Mouse (Mus musculus): ENCODE results near the gene Fer1l5. TPM values are rescaled to one million over a fixed set of nuclear protein-coding genes. Genes with fewer than 3 reads are reported as not detected.

Gene Fer1l5
- total RNA-seq, 2 experiments from 2014 or later: not detected

Small RNAs within 50 kb of the gene (microRNA-seq; reads per million reads assigned to microRNA genes)
- 1.0 reads per million in 2 experiments for gene Mir6898

Other genes starting within 250 kb of the Fer1l5 start
- 10 to 100 TPM; 39.0 to 39.3 TPM for gene Uggt1, start 127.6 kb upstream of the Fer1l5 start, total RNA-seq (2021)
- 1 to 10 TPM; 4.9 to 5.3 TPM for gene Neurl3, start 97.6 kb upstream of the Fer1l5 start, total RNA-seq (2021)
- 10 to 100 TPM; 27.7 to 27.9 TPM for gene Arid5a, start 64.6 kb upstream of the Fer1l5 start, total RNA-seq (2021)
- gene Kansl3, start 3.1 kb upstream of the Fer1l5 start, total RNA-seq (2021): 10 to 100 TPM; 69.1 to 74.2 TPM
- gene Lman2l, start 73.0 kb downstream of the Fer1l5 start, total RNA-seq (2021): 10 to 100 TPM; 16.0 to 20.6 TPM
- gene Cnnm4, start 99.3 kb downstream of the Fer1l5 start, total RNA-seq (2021): 1 to 10 TPM; 4.4 to 4.8 TPM
- 10 to 100 TPM; 14.9 to 15.7 TPM for gene Cnnm3, start 139.6 kb downstream of the Fer1l5 start, total RNA-seq (2021)
- 100 to 1,000 TPM; 151 to 159 TPM for gene Ankrd23, start 164.6 kb downstream of the Fer1l5 start, total RNA-seq (2021)
- 10 to 100 TPM; 48.6 to 69.8 TPM for gene Gm42417, start 167.1 kb downstream of the Fer1l5 start, total RNA-seq (2021)
- gene Ankrd39, start 175.2 kb downstream of the Fer1l5 start, total RNA-seq (2021): 10 to 100 TPM; 16.0 to 18.5 TPM
- 10 to 100 TPM; 26.7 to 31.2 TPM for gene Sema4c, start 186.1 kb downstream of the Fer1l5 start, total RNA-seq (2021)